In genomic region chr4:130920951-130921693, GRCm38 (mm10) we compare ENCODE assay signal across 9 mouse cellular contexts. TPM values are rescaled to one million over a fixed set of nuclear protein-coding genes. Genes with fewer than 3 reads are reported as not detected.
DNase-seq lines count a peak whose midpoint lies in the region; ATAC-seq and TF ChIP-seq lines count a peak whose summit lies in the region.
"Had no signal": no experiment of that assay in that cellular context is flagged by ENCODE, and none has a peak within 500 bp of the region (broad histone marks: within the 10 kb centered on the region; RNA-seq: fewer than 3 reads in every experiment).

No protein-coding gene starts in this region.

- H3K36me3 ChIP-seq in G1E (replicated peaks) = peaks cover 97% of the 10 kb centered on the region
- H3K36me3 ChIP-seq in hindbrain, embryonic 16.5 days (ENCODE audit: control insufficient read depth, insufficient read depth, low read length) = no peaks in the 10 kb centered on the region
- H3K36me3 ChIP-seq in spleen, adult 2 months (ENCODE audit: control insufficient read depth, insufficient read depth, low read length) = peaks cover 26% of the 10 kb centered on the region
- no peaks in the 10 kb centered on the region for H3K36me3 ChIP-seq in heart, embryonic 11.5 days (ENCODE audit: control insufficient read depth, insufficient read depth, low read length)

- TF ChIP-seq POLR2A in spleen, adult 2 months (IDR thresholded peaks at IDR 0.05; ENCODE audit: low read depth, low read length) = no peak

- H3K9me3 ChIP-seq in G1E (replicated peaks) = no peaks in the 10 kb centered on the region
- H3K9me3 ChIP-seq in hindbrain, embryonic 16.5 days (ENCODE audit: control insufficient read depth, low read length) = no peaks in the 10 kb centered on the region
- no peaks in the 10 kb centered on the region for H3K9me3 ChIP-seq in heart, embryonic 11.5 days (replicated peaks; ENCODE audit: control insufficient read depth, low read length)

- H3K9ac ChIP-seq in hindbrain, embryonic 16.5 days (ENCODE audit: low read depth, low read length) = no peak overlapping the region
- H3K9ac ChIP-seq in heart, embryonic 11.5 days (ENCODE audit: low read depth, low read length) = no peak overlapping the region

- no peak for TF ChIP-seq CTCF in G1E (IDR thresholded peaks at IDR 0.05; ENCODE audit: low read depth, low read length)
- no peak for TF ChIP-seq CTCF in spleen, adult 2 months (IDR thresholded peaks at IDR 0.05; ENCODE audit: extremely low read depth, insufficient read depth, insufficient read length, insufficient replicate concordance)

- 31% methylated on average over 12 of the region's 12 CpGs for whole genome bisulfite sequencing in hindbrain, embryonic 16.5 days
- WGBS in spleen, adult 2 months = 3% methylated on average over 12 of the region's 12 CpGs
- WGBS in heart, embryonic 11.5 days (ENCODE audit: insufficient replicate concordance) = 44% methylated on average over 12 of the region's 12 CpGs

- no peaks in the 10 kb centered on the region for H3K27me3 ChIP-seq in G1E (ENCODE audit: insufficient read depth, low read length)
- peaks cover 3% of the 10 kb centered on the region; the same call in 1 of the 2 replicates for H3K27me3 ChIP-seq in hindbrain, embryonic 16.5 days (replicated peaks; ENCODE audit: control insufficient read depth, insufficient read depth, low read length)
- H3K27me3 ChIP-seq in spleen, adult 2 months (ENCODE audit: control insufficient read depth, insufficient read depth, low read length) = no peaks in the 10 kb centered on the region
- H3K27me3 ChIP-seq in heart, embryonic 11.5 days (ENCODE audit: control insufficient read depth, insufficient read depth, low read length) = no peaks in the 10 kb centered on the region

- DNase-seq in kidney, postnatal 14 days = peak; percentile 8
- DNase-seq in kidney, postnatal 25 days = no peak
- DNase-seq in G1E (ENCODE audit: low spot score) = peak; percentile 94
- peak in 1 of 2 experiments; percentile 87 for DNase-seq in spleen, adult 2 months (ENCODE audit: low read depth in 1 of 2, low spot score in 2 of 2)
- DNase-seq in layer of hippocampus, postnatal 14 days (ENCODE audit: low spot score in 2 of 2) = no peak
- no peak for DNase-seq in adrenal gland, postnatal 14 days

- H3K27ac ChIP-seq in hindbrain, embryonic 16.5 days (ENCODE audit: low read depth, low read length) = no peak overlapping the region
- peak overlapping the region; percentile 91 for H3K27ac ChIP-seq in spleen, adult 2 months (ENCODE audit: insufficient read depth, low read length)
- H3K27ac ChIP-seq in heart, embryonic 11.5 days (ENCODE audit: low read depth, low read length) = no peak overlapping the region

- peaks cover 94% of the 10 kb centered on the region for H3K4me1 ChIP-seq in G1E (ENCODE audit: insufficient read depth, low read depth, low read length)
- peaks cover 4% of the 10 kb centered on the region; the same call in 1 of the 2 replicates for H3K4me1 ChIP-seq in hindbrain, embryonic 16.5 days (ENCODE audit: control insufficient read depth, insufficient read depth, low read depth, low read length)
- peaks cover 60% of the 10 kb centered on the region; the same call in 1 of the 2 replicates for H3K4me1 ChIP-seq in spleen, adult 2 months (ENCODE audit: control insufficient read depth, insufficient read depth, insufficient read length)
- peaks cover 5% of the 10 kb centered on the region; the same call in 1 of the 2 replicates for H3K4me1 ChIP-seq in heart, embryonic 11.5 days (ENCODE audit: control insufficient read depth, insufficient read depth, low read length)

- H3K4me2 ChIP-seq in hindbrain, embryonic 16.5 days (ENCODE audit: low read length) = no peak overlapping the region
- H3K4me2 ChIP-seq in heart, embryonic 11.5 days = no peak overlapping the region

- peak overlapping the region; percentile 65; the same call in 1 of the 2 replicates for H3K4me3 ChIP-seq in G1E (ENCODE audit: low read depth, low read length)
- H3K4me3 ChIP-seq in hindbrain, embryonic 16.5 days (ENCODE audit: low read length) = no peak overlapping the region
- H3K4me3 ChIP-seq in spleen, adult 2 months (ENCODE audit: extremely low read depth, insufficient read depth, insufficient read length) = peak overlapping the region; percentile 12; the same call in 1 of the 2 replicates
- no peak overlapping the region for H3K4me3 ChIP-seq in heart, embryonic 11.5 days (ENCODE audit: low read depth, low read length)

- peak; percentile 93 for ATAC-seq in G1E (ENCODE audit: extremely low read depth, insufficient number of reproducible peaks, low FRiP score, poor library complexity, severe bottlenecking)
- 0 out of 2 replicates have a peak, but pooled peaks have one; percentile 56 for ATAC-seq in hindbrain, embryonic 16.5 days
- ATAC-seq in heart, embryonic 11.5 days (replicated peaks; ENCODE audit: insufficient number of reproducible peaks, low FRiP score, low TSS enrichment) = no peak

RNA-seq across cellular contexts. Expression of gene Laptm5, which starts 8.2 kb away (rescaled TPM):
- total RNA-seq in G1E (2014; fragmentation: Nextera tagmentation) = 717 and 822 TPM in 2 replicates
- total RNA-seq in G1E (2017) = 184 and 222 TPM in 2 replicates
- 540 and 565 TPM in 2 replicates for polyA plus RNA-seq in G1E (2012)
- 27.2 and 27.4 TPM in 2 replicates for polyA plus RNA-seq in hindbrain, embryonic 16.5 days (2015; fragmentation: Nextera tagmentation; extraction: Ambion mirVana)
- polyA plus RNA-seq in spleen, adult 2 months (2012; rRNA removed) = 903 and 1,004 TPM in 2 replicates
- total RNA-seq in layer of hippocampus, postnatal 14 days (2021) = 10 to 100 TPM; 33.2 to 37.8 TPM
- polyA plus RNA-seq in heart, embryonic 11.5 days (2014; fragmentation: Nextera tagmentation; extraction: Ambion mirVana) = 15.0 and 18.2 TPM in 2 replicates
- total RNA-seq in adrenal gland, postnatal 14 days (2021) = 15.2 and 52.4 TPM in 2 replicates

RNA-seq across cellular contexts. Expression of gene Matn1, which starts 23.1 kb away (rescaled TPM):
- total RNA-seq in G1E (2014; fragmentation: Nextera tagmentation) (0.98 TPM in 1 of 2 replicates, not detected in the other), G1E (2017) (0.60 and 1.1 TPM in 2 replicates)
- polyA plus RNA-seq in G1E (2012) = 0.30 and 0.79 TPM in 2 replicates
- 0.34 and 3.9 TPM in 2 replicates for polyA plus RNA-seq in hindbrain, embryonic 16.5 days (2015; fragmentation: Nextera tagmentation; extraction: Ambion mirVana)
- 0.23 and 0.29 TPM in 2 replicates for polyA plus RNA-seq in spleen, adult 2 months (2012; rRNA removed)
- 1 to 10 TPM; 2.3 TPM for total RNA-seq in layer of hippocampus, postnatal 14 days (2021)
- polyA plus RNA-seq in heart, embryonic 11.5 days (2014; fragmentation: Nextera tagmentation; extraction: Ambion mirVana) = 0.39 TPM in 1 of 2 replicates, not detected in the other
- not detected in 2 replicates for total RNA-seq in adrenal gland, postnatal 14 days (2021)
- total RNA-seq: heart, adult 8-10 months had no signal

Comparison
In these comparisons a context has a peak if more than half of its experiments do, and no peak if none do; other contexts are left out.
1. DNase-seq: peak in kidney, postnatal 14 days (single experiment) and G1E (single experiment); none in kidney, postnatal 25 days (0 of 2), layer of hippocampus, postnatal 14 days (0 of 2) and adrenal gland, postnatal 14 days (single experiment).
2. H3K4me3 ChIP-seq: peak in G1E (single experiment) and spleen, adult 2 months (single experiment); none in hindbrain, embryonic 16.5 days (single experiment) and heart, embryonic 11.5 days (single experiment).
3. RNA of gene Laptm5, which starts 8.2 kb away (polyA plus RNA-seq): 903 to 1,004 TPM in spleen, adult 2 months and 540 to 565 TPM in G1E; 27.2 to 27.4 TPM in hindbrain, embryonic 16.5 days and 15.0 to 18.2 TPM in heart, embryonic 11.5 days; every median in the first group is over 10 times any median in the second.